Mouse (Mus musculus) adrenal gland, postnatal 36 days (tissue): ENCODE data around the gene E130311K13Rik. TPM values are rescaled to one million over a fixed set of nuclear protein-coding genes. Genes with fewer than 3 reads are reported as not detected.

Experiments
- DNase-seq, 2 experiments: peaks; one replicate each; pipeline ENCODE4 v3.0.0; 2021; ENCODE audit warnings: mixed read lengths in 1 of 2
- total RNA-seq, 2 experiments: library from RNA; stranded (reverse); gene quantifications; 2 replicates each; pipeline ENCODE4 v1.2.3; 2021

E130311K13Rik gene
- total RNA-seq, 2 experiments from 2014 or later: 8.3 to 14.1 TPM

- no peak for DNase-seq
Observed at GRCm38 (mm10) chr3:63896303-63896702, 33.0 kb downstream of the E130311K13Rik start.

DNA sequence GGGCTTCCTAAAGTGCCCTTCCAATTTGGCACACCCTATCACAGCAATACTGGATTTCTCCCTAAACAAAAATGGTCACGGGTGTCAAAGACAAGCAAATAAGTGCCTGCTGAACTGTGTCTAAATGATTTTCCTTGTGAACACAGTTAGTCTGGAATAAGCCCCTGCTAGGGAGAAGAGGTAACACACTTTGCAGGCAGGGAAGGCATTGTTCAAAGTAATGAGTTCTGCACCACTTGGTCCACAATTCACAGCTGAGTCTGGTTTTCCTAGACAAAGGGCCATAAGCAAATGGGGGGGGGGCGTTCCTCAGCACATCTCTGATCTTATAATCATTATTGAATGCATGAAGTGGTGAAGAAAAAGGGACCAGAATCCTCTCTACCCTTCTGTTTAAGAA lies 33.5 kb downstream of the E130311K13Rik start:
- DNase-seq: no peak

GRCm38 (mm10) chr3:63893677-63894076 lies 35.6 kb downstream of the E130311K13Rik start:
- no peak for DNase-seq

DNA sequence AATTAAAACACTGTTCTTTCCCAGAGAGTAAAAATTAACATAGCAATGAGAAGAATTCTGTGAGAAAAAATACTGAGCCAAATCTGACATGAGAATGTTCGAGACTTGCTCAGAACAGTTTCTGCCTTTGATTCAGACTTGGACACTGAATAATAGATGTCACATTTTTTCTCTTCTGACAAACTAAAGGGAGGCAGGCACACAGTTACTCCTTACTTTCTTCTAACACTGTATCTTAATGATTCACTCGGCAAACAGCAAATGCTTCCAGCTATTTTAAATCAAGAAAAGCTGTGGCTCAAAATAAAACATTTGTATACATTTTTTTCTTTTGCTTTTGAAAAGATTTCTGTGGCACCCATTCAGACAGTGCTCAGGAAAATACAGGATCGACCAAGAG lies 37.1 kb downstream of the E130311K13Rik start:
- no peak for DNase-seq

GRCm38 (mm10) chr3:63881065-63881464 lies 48.2 kb downstream of the E130311K13Rik start:
- DNase-seq: no peak

DNA sequence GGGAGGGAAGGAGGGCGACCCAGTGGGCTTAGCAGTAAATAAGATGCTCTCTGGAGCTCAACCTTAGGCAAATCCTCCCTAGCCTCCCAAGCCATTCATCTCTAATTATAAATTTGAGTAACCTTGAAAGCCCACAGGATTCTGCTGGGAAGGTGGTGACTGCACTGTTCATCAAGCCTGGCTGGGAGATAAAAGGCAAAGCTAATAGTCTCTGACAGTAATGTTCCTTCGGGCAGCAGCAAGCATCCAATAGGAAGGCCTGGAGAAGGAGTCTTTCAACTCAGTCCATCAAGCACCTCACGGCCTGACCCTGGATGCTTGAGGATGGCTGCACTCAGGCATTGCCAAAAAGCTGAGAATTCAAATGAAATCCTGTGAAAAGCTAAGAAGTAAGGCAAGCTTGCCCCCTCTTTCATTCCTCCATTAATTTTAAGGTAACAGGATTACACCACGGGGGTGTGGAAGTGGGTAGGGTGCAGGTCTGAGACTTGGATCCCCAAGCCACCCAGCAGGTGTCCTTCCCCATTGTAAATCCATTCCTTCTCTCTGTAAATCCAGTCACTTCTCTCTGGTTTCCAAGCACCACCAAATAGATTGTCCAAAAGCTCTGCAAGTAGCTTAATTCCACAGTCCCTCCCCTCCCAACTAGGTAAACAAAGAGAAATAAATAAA lies 50.1 kb downstream of the E130311K13Rik start:
- no peak for DNase-seq

DNA sequence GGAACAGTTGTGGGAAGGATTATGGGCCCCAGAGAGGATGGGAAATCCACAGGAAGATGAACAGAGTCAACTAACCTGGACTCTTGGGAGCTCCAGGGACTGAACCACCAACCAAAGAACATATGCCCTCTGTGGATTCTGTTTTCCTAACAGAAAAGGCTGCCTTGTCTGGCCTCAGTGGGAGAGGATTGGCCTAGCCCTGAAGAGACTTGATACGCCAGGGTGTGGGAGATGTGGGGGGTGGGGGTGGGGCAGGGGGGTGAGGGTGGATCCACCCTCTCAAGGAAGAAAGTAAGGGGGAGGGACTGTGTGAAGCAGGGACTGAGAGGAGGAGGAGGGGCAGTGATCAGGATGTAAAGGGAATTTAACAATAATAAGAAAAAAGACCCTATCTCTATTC lies 56.5 kb downstream of the E130311K13Rik start:
- no peak for DNase-seq

DNA sequence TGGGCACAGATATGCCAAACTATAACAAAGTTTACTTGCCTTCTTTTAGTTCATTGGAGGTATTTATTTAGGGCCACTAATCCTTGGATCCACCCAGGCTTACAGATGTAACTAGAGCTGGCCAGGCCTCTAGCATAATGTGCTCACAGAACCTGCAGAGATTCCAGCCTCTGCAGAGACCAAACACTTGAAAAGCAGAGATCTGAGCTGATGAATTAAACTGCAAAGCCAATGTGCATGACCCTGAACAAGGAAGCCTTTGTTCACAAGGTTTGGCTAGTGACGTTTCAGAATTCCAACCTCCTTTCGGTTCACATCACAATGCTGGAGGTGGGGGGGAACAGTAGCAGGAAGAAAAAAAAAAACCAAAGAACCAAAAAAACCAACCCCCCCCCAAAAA lies 58.0 kb downstream of the E130311K13Rik start:
- DNase-seq: no peak

DNA sequence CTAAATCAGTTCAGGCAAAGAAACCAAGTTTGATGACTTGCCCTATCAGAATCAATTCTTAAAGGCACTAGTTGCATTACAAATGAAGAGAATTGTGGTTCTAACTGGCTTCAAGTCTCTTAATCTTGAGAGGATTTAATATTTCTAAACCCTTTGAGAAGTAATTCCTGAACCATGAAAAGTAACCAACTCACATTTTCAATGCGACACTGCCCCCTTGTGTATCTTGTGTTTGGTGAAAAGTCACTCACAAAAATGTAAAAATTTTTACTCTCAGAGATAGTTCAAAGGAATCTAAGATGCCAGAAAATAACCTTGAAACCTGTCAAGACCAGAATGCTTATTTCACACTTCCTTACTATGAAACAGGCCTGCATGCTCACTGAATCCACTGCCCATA lies 61.0 kb downstream of the E130311K13Rik start:
- peak; percentile 25 to 39 for DNase-seq

DNA sequence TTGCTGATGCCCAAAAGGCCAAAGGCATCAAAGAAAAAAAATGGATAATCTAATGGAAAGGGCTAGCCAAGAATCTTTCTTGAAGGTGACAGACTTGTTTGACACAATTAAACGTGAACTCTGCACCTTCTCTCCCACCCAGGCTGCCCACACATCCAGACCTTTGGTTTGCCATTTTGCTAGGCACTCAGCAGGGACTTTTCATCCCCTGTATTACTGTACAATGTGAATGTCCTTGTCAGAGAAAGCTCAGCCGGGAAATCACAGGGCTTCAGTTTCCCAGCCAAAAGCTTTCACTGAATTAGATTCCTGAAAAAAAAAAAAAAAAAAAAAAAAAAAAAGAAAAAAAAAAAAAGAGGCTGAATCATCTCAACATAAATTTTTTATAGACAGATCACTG lies 64.2 kb downstream of the E130311K13Rik start:
- DNase-seq: no peak

Other genes with a start within 250 kb of the E130311K13Rik start
- gene Plch1, start 30.0 kb downstream of the E130311K13Rik start, total RNA-seq: under 1 TPM; 0.16 to 0.23 TPM
- gene Slc33a1, start 35.3 kb upstream of the E130311K13Rik start, total RNA-seq: 10 to 100 TPM; 30.8 to 48.3 TPM
- 10 to 100 TPM; 24.4 to 25.0 TPM for gene Gmps, start 46.6 kb upstream of the E130311K13Rik start, total RNA-seq
- gene Vmn2r1, start 152.1 kb upstream of the E130311K13Rik start, total RNA-seq: under 1 TPM; 0.10 to 0.33 TPM
- not detected for gene Vmn2r2, start 212.5 kb upstream of the E130311K13Rik start, total RNA-seq